Mouse (Mus musculus) liver, adult 2 months (tissue): ENCODE results near the gene Inpp5k.

ENCODE experiments used
- CTCF ChIP-seq: fragments of 200-500 bp; IDR thresholded peaks from 2 replicates; pipeline ENCODE4 v1.5.1; 2011; ENCODE audit warnings: low read depth, low read length, control low read depth
- POLR2A ChIP-seq: fragments of 200-500 bp; IDR thresholded peaks from 2 replicates; pipeline ENCODE4 v1.6.1; 2011; ENCODE audit warnings: low read length, control low read depth; ENCODE audit not compliant: insufficient read depth; ENCODE audit errors: extremely low read depth

DNA sequence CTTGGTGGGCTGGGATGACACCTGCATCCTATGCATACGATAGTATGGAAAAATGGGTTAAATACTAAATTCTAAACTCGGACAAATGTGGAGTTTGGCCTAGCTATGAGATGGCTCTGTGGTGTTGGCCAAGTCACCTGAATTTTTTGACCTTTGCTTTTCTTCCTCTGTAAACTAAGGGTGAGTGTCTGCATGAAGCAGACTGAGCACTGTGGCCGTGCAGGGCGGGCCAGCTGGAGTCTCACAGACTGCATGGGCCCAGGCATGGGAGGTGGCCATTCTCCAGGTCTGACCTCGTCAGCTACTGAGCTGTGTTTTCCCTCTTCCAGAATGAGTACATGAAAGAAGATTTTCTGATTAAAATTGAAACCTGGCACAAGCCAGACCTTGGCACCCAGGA is 22.0 kb upstream of the Inpp5k start:
- TF ChIP-seq CTCF (no peak), POLR2A (no peak)
